11 mouse cellular contexts compared by ENCODE assay signal in the genomic region with DNA sequence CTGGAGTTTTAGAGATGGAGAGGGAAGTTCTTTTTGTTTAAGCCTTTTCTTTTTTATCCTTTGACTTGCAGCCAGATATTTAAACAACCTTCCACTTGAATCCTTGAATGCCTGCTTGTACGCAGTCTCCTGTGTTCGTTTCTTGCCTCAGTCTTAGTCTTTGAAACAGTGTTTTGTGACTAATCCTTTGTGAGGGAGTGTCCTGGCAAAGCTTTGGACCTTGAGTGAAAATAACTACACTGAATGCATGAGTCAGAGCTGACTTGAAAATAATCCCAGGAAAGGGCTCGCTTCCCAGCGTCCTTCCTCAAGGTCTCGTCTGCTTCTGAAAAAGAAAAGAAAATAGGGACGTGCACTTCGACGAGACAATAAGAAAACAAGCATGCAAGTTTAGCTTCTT. TPM values are rescaled to one million over a fixed set of nuclear protein-coding genes. Genes with fewer than 3 reads are reported as not detected.
DNase-seq lines count a peak whose midpoint lies in the region; ATAC-seq and TF ChIP-seq lines count a peak whose summit lies in the region.
"Had no signal": no experiment of that assay in that cellular context is flagged by ENCODE, and none has a peak within 500 bp of the region (broad histone marks: within the 10 kb centered on the region; RNA-seq: fewer than 3 reads in every experiment).

No protein-coding gene starts in this region.

- peaks cover 47% of the 10 kb centered on the region for H3K36me3 ChIP-seq in heart, embryonic 16.5 days (ENCODE audit: control insufficient read depth, insufficient read depth)
- H3K36me3 ChIP-seq in stomach, postnatal 0 days (ENCODE audit: control insufficient read depth, insufficient read depth, low read length): peaks cover 5% of the 10 kb centered on the region
- H3K36me3 ChIP-seq in kidney, embryonic 14.5 days (ENCODE audit: control insufficient read depth, insufficient read depth, low read length): peaks cover 66% of the 10 kb centered on the region
- H3K36me3 ChIP-seq in hindbrain, embryonic 11.5 days (ENCODE audit: control insufficient read depth, insufficient read depth, low read length): 0 out of 2 replicates have a peak, but pooled peaks cover 5% of the 10 kb centered on the region

- no peak overlapping the region for H3K9ac ChIP-seq in heart, embryonic 16.5 days (ENCODE audit: low read length)
- H3K9ac ChIP-seq in stomach, postnatal 0 days (ENCODE audit: low read length): no peak overlapping the region
- no peak overlapping the region for H3K9ac ChIP-seq in kidney, embryonic 14.5 days (ENCODE audit: low read depth, low read length)
- H3K9ac ChIP-seq in hindbrain, embryonic 11.5 days (ENCODE audit: low read depth, low read length): no peak overlapping the region

- no peaks in the 10 kb centered on the region for H3K4me1 ChIP-seq in heart, embryonic 16.5 days (ENCODE audit: control insufficient read depth, insufficient read depth, low read length)
- no peaks in the 10 kb centered on the region for H3K4me1 ChIP-seq in stomach, postnatal 0 days (replicated peaks; ENCODE audit: control insufficient read depth, insufficient read depth)
- no peaks in the 10 kb centered on the region for H3K4me1 ChIP-seq in kidney, embryonic 14.5 days (ENCODE audit: control insufficient read depth, insufficient read depth, low read length)
- no peaks in the 10 kb centered on the region for H3K4me1 ChIP-seq in hindbrain, embryonic 11.5 days (replicated peaks; ENCODE audit: control insufficient read depth, insufficient read depth, low read length)

- WGBS in heart, embryonic 16.5 days: 74% methylated on average over 8 of the region's 8 CpGs
- WGBS in stomach, postnatal 0 days: 43% methylated on average over 8 of the region's 8 CpGs
- WGBS in kidney, embryonic 14.5 days: 85% methylated on average over 8 of the region's 8 CpGs
- 90% methylated on average over 8 of the region's 8 CpGs for WGBS in hindbrain, embryonic 11.5 days

- peak; percentile 62 for DNase-seq in gastrocnemius, adult 18-20 months (ENCODE audit: low spot score)
- DNase-seq in gastrocnemius, postnatal 10 days: no peak
- DNase-seq in right cerebral cortex, adult 2 months (ENCODE audit: low spot score in 2 of 2): peak; percentile 45 to 71
- no peak for DNase-seq in right cerebral cortex, postnatal 4 days
- DNase-seq in stomach, postnatal 0 days (ENCODE audit: low spot score): no peak
- no peak for DNase-seq in hindbrain, embryonic 11.5 days (ENCODE audit: low spot score)

- no peaks in the 10 kb centered on the region for H3K27me3 ChIP-seq in heart, embryonic 16.5 days (ENCODE audit: control insufficient read depth, insufficient read depth, low read length)
- H3K27me3 ChIP-seq in stomach, postnatal 0 days (ENCODE audit: control insufficient read depth, insufficient read depth, low read length): no peaks in the 10 kb centered on the region
- H3K27me3 ChIP-seq in kidney, embryonic 14.5 days (ENCODE audit: control insufficient read depth, insufficient read depth, low read length): no peaks in the 10 kb centered on the region
- no peaks in the 10 kb centered on the region for H3K27me3 ChIP-seq in hindbrain, embryonic 11.5 days (ENCODE audit: control insufficient read depth, insufficient read depth, low read length)
- H3K27me3 ChIP-seq: CH12.LX had no signal

- H3K9me3 ChIP-seq in heart, embryonic 16.5 days (replicated peaks; ENCODE audit: control insufficient read depth, low read length): no peaks in the 10 kb centered on the region
- H3K9me3 ChIP-seq in stomach, postnatal 0 days (ENCODE audit: control insufficient read depth, low read length): no peaks in the 10 kb centered on the region
- no peaks in the 10 kb centered on the region for H3K9me3 ChIP-seq in kidney, embryonic 14.5 days (ENCODE audit: control insufficient read depth, low read length)
- no peaks in the 10 kb centered on the region for H3K9me3 ChIP-seq in hindbrain, embryonic 11.5 days (ENCODE audit: control insufficient read depth, low read length)

- 0 out of 2 replicates have a peak overlapping the region, but pooled peaks have one; percentile 18 for H3K4me2 ChIP-seq in heart, embryonic 16.5 days (ENCODE audit: low read depth, low read length)
- H3K4me2 ChIP-seq in stomach, postnatal 0 days (replicated peaks; ENCODE audit: low read depth): no peak overlapping the region; the same call in 1 of the 2 replicates
- no peak overlapping the region for H3K4me2 ChIP-seq in kidney, embryonic 14.5 days (replicated peaks; ENCODE audit: low read depth, low read length)
- no peak overlapping the region for H3K4me2 ChIP-seq in hindbrain, embryonic 11.5 days (replicated peaks; ENCODE audit: low read depth, low read length)

- peak overlapping the region; percentile 68 for H3K27ac ChIP-seq in heart, embryonic 16.5 days (ENCODE audit: low read length)
- H3K27ac ChIP-seq in stomach, postnatal 0 days (replicated peaks): no peak overlapping the region
- no peak overlapping the region for H3K27ac ChIP-seq in kidney, embryonic 14.5 days (ENCODE audit: low read depth, low read length)
- H3K27ac ChIP-seq in hindbrain, embryonic 11.5 days (ENCODE audit: low read depth, low read length): no peak overlapping the region
- H3K27ac ChIP-seq: macrophage had no signal

- TF ChIP-seq CTCF in stomach, postnatal 0 days (IDR thresholded peaks at IDR 0.05; ENCODE audit: low read depth): no peak

- no peak for ATAC-seq in heart, embryonic 16.5 days (replicated peaks; ENCODE audit: extremely low read depth, insufficient read depth, low FRiP score)
- peak; percentile 59; the same call in 1 of the 2 replicates for ATAC-seq in stomach, postnatal 0 days (ENCODE audit: low FRiP score, low TSS enrichment)
- ATAC-seq in kidney, embryonic 14.5 days (ENCODE audit: low FRiP score, low TSS enrichment): no peak
- ATAC-seq in hindbrain, embryonic 11.5 days (ENCODE audit: low FRiP score): no peak

- no peak for TF ChIP-seq EP300 in stomach, postnatal 0 days (optimal IDR thresholded peaks at IDR 0.05)

- no peak overlapping the region for H3K4me3 ChIP-seq in heart, embryonic 16.5 days (ENCODE audit: low read length)
- H3K4me3 ChIP-seq in stomach, postnatal 0 days (ENCODE audit: low read depth, low read length): no peak overlapping the region
- no peak overlapping the region for H3K4me3 ChIP-seq in kidney, embryonic 14.5 days (ENCODE audit: low read length)
- H3K4me3 ChIP-seq in hindbrain, embryonic 11.5 days (ENCODE audit: low read depth, low read length): no peak overlapping the region

RNA-seq across cellular contexts. Expression of a gene that starts 11.1 kb away (rescaled TPM):
- total RNA-seq in gastrocnemius, adult 18-20 months (2021): 10 to 100 TPM; 10.2 to 11.3 TPM
- total RNA-seq in gastrocnemius, postnatal 10 days (2021): 10 to 100 TPM; 14.4 to 21.5 TPM
- polyA plus RNA-seq in heart, embryonic 16.5 days (2015; fragmentation: Nextera tagmentation; extraction: Ambion mirVana): 21.4 and 23.7 TPM in 2 replicates
- polyA plus RNA-seq in stomach, postnatal 0 days (2015; fragmentation: Nextera tagmentation; extraction: Ambion mirVana): 14.7 and 15.1 TPM in 2 replicates
- 29.3 and 41.3 TPM in 2 replicates for polyA plus RNA-seq in kidney, embryonic 14.5 days (2014; fragmentation: Nextera tagmentation; extraction: Ambion mirVana)
- 53.6 and 60.7 TPM in 2 replicates for polyA plus RNA-seq in hindbrain, embryonic 11.5 days (2014; fragmentation: Nextera tagmentation; extraction: Ambion mirVana)

RNA-seq across cellular contexts. Expression of a gene that starts 48.3 kb away (rescaled TPM):
- 1 to 10 TPM in 1 of 2 experiments, under 1 TPM in 1; 0.84 to 1.0 TPM for total RNA-seq in gastrocnemius, adult 18-20 months (2021)
- 1 to 10 TPM; 2.6 to 3.3 TPM for total RNA-seq in gastrocnemius, postnatal 10 days (2021)
- polyA plus RNA-seq in heart, embryonic 16.5 days (2015; fragmentation: Nextera tagmentation; extraction: Ambion mirVana): 4.7 and 4.9 TPM in 2 replicates
- polyA plus RNA-seq in stomach, postnatal 0 days (2015; fragmentation: Nextera tagmentation; extraction: Ambion mirVana): 1.7 and 1.9 TPM in 2 replicates
- 6.4 and 10.1 TPM in 2 replicates for polyA plus RNA-seq in kidney, embryonic 14.5 days (2014; fragmentation: Nextera tagmentation; extraction: Ambion mirVana)
- polyA plus RNA-seq in hindbrain, embryonic 11.5 days (2014; fragmentation: Nextera tagmentation; extraction: Ambion mirVana): 10.5 and 11.1 TPM in 2 replicates

RNA-seq across cellular contexts. Expression of a gene that starts 56.3 kb away (rescaled TPM):
- not detected for total RNA-seq in gastrocnemius, adult 18-20 months (2021)
- not detected for total RNA-seq in gastrocnemius, postnatal 10 days (2021)
- polyA plus RNA-seq in heart, embryonic 16.5 days (2015; fragmentation: Nextera tagmentation; extraction: Ambion mirVana): not detected in 2 replicates
- polyA plus RNA-seq in stomach, postnatal 0 days (2015; fragmentation: Nextera tagmentation; extraction: Ambion mirVana): not detected in 2 replicates
- polyA plus RNA-seq in kidney, embryonic 14.5 days (2014; fragmentation: Nextera tagmentation; extraction: Ambion mirVana): not detected in 2 replicates
- polyA plus RNA-seq in hindbrain, embryonic 11.5 days (2014; fragmentation: Nextera tagmentation; extraction: Ambion mirVana): 1.6 and 7.1 TPM in 2 replicates
- total RNA-seq: CH12.LX; layer of hippocampus, postnatal 14 days had no signal
- polyA plus RNA-seq: macrophage had no signal

Comparison
In these comparisons a context has a peak if more than half of its experiments do, and no peak if none do; other contexts are left out.
1. DNase-seq: peak in gastrocnemius, adult 18-20 months (single experiment) and right cerebral cortex, adult 2 months (2 of 2); none in gastrocnemius, postnatal 10 days (single experiment), right cerebral cortex, postnatal 4 days (single experiment), stomach, postnatal 0 days (single experiment) and hindbrain, embryonic 11.5 days (single experiment).